9 mouse cellular contexts compared by ENCODE assay signal in genomic region chr2:38781945-38782720, GRCm38 (mm10).
A peak's percentile ranks its signal among the peaks of the same experiment; 100 is the strongest.
DNase-seq lines count a peak whose midpoint lies in the region; ATAC-seq and TF ChIP-seq lines count a peak whose summit lies in the region.
"Had no signal": no experiment of that assay in that cellular context is flagged by ENCODE, and none has a peak within 500 bp of the region (broad histone marks: within the 10 kb centered on the region; RNA-seq: fewer than 3 reads in every experiment).

No protein-coding gene starts in this region.

- peak; percentile 47 for DNase-seq in kidney, postnatal 0 days (ENCODE audit: low spot score)
- peak; percentile 89 for DNase-seq in embryo, embryonic 10 days (ENCODE audit: low spot score)
- no peak for DNase-seq in hindbrain, embryonic 14.5 days (ENCODE audit: low spot score)
- peak; percentile 56 for DNase-seq in neural tube, embryonic 11.5 days (ENCODE audit: low spot score)
- no peak for DNase-seq in right cerebral cortex, adult 18-20 months

- WGBS in kidney, postnatal 0 days: 24% methylated on average over 6 of the region's 6 CpGs
- 19% methylated on average over 6 of the region's 6 CpGs for WGBS in kidney, embryonic 16.5 days
- whole genome bisulfite sequencing in hindbrain, embryonic 14.5 days: 7% methylated on average over 6 of the region's 6 CpGs
- 9% methylated on average over 6 of the region's 6 CpGs for WGBS in neural tube, embryonic 11.5 days

- no peak overlapping the region for H3K4me2 ChIP-seq in kidney, postnatal 0 days (ENCODE audit: low read length)
- no peak overlapping the region for H3K4me2 ChIP-seq in kidney, embryonic 16.5 days (replicated peaks; ENCODE audit: low read depth, low read length)
- peak overlapping the region; percentile 27 for H3K4me2 ChIP-seq in hindbrain, embryonic 14.5 days (replicated peaks)
- peak overlapping the region; percentile 8; the same call in 1 of the 2 replicates for H3K4me2 ChIP-seq in neural tube, embryonic 11.5 days (ENCODE audit: low read depth)

- ATAC-seq in kidney, postnatal 0 days (replicated peaks; ENCODE audit: low FRiP score, low read depth): no peak
- ATAC-seq in kidney, embryonic 16.5 days (ENCODE audit: low FRiP score, low TSS enrichment): no peak
- peak; percentile 34; the same call in 1 of the 2 replicates for ATAC-seq in hindbrain, embryonic 14.5 days (ENCODE audit: low FRiP score)
- ATAC-seq in neural tube, embryonic 11.5 days (ENCODE audit: insufficient read depth, low FRiP score, low TSS enrichment): peak; percentile 63; the same call in 1 of the 2 replicates
- ATAC-seq in inflammation-experienced regulatory T-cells, adult 6 months: no peak
- ATAC-seq: activated CD4-positive, CD25-positive, alpha-beta regulatory T cell, adult 4 months had no signal

- no peaks in the 10 kb centered on the region for H3K27me3 ChIP-seq in kidney, postnatal 0 days (ENCODE audit: insufficient read depth, low read length)
- no peaks in the 10 kb centered on the region for H3K27me3 ChIP-seq in kidney, embryonic 16.5 days (ENCODE audit: insufficient read depth, low read length)
- no peaks in the 10 kb centered on the region for H3K27me3 ChIP-seq in hindbrain, embryonic 14.5 days (ENCODE audit: control insufficient read depth, insufficient read depth, low read length)
- no peaks in the 10 kb centered on the region for H3K27me3 ChIP-seq in neural tube, embryonic 11.5 days (ENCODE audit: control insufficient read depth, insufficient read depth, low read length)

- no peak overlapping the region for H3K9ac ChIP-seq in kidney, postnatal 0 days (ENCODE audit: low read depth, low read length)
- H3K9ac ChIP-seq in kidney, embryonic 16.5 days (replicated peaks; ENCODE audit: low read length): no peak overlapping the region
- H3K9ac ChIP-seq in hindbrain, embryonic 14.5 days: no peak overlapping the region
- no peak overlapping the region for H3K9ac ChIP-seq in neural tube, embryonic 11.5 days (ENCODE audit: low read length)

- peaks cover 4% of the 10 kb centered on the region; the same call in 1 of the 2 replicates for H3K4me1 ChIP-seq in kidney, postnatal 0 days (replicated peaks; ENCODE audit: insufficient read depth, low read length)
- peaks cover 13% of the 10 kb centered on the region for H3K4me1 ChIP-seq in kidney, embryonic 16.5 days (ENCODE audit: insufficient read depth, low read length)
- H3K4me1 ChIP-seq in hindbrain, embryonic 14.5 days (replicated peaks; ENCODE audit: control insufficient read depth, insufficient read depth, low read length): peaks cover 15% of the 10 kb centered on the region
- H3K4me1 ChIP-seq in neural tube, embryonic 11.5 days (ENCODE audit: control insufficient read depth, insufficient read depth, low read length): peaks cover 16% of the 10 kb centered on the region

- TF ChIP-seq CTCF in kidney, postnatal 0 days (IDR thresholded peaks at IDR 0.05; ENCODE audit: low read depth): no peak

- no peak overlapping the region for H3K27ac ChIP-seq in kidney, postnatal 0 days
- no peak overlapping the region for H3K27ac ChIP-seq in kidney, embryonic 16.5 days (ENCODE audit: low read length)
- peak overlapping the region; percentile 18; the same call in 1 of the 2 replicates for H3K27ac ChIP-seq in hindbrain, embryonic 14.5 days
- peak overlapping the region; percentile 57 for H3K27ac ChIP-seq in neural tube, embryonic 11.5 days (ENCODE audit: low read depth, low read length)
- H3K27ac ChIP-seq: layer of hippocampus, adult 2 months had no signal

- H3K36me3 ChIP-seq in kidney, postnatal 0 days (ENCODE audit: insufficient read depth, low read length): no peaks in the 10 kb centered on the region
- no peaks in the 10 kb centered on the region for H3K36me3 ChIP-seq in kidney, embryonic 16.5 days (ENCODE audit: insufficient read depth, low read length)
- no peaks in the 10 kb centered on the region for H3K36me3 ChIP-seq in hindbrain, embryonic 14.5 days (replicated peaks; ENCODE audit: control insufficient read depth, insufficient read depth)
- H3K36me3 ChIP-seq in neural tube, embryonic 11.5 days (ENCODE audit: control insufficient read depth, insufficient read depth, low read length): no peaks in the 10 kb centered on the region

- no peak overlapping the region for H3K4me3 ChIP-seq in kidney, postnatal 0 days (replicated peaks; ENCODE audit: low read depth, low read length)
- no peak overlapping the region for H3K4me3 ChIP-seq in kidney, embryonic 16.5 days (ENCODE audit: low read length)
- no peak overlapping the region for H3K4me3 ChIP-seq in hindbrain, embryonic 14.5 days (replicated peaks; ENCODE audit: low read length)
- H3K4me3 ChIP-seq in neural tube, embryonic 11.5 days (ENCODE audit: low read depth, low read length): no peak overlapping the region
- H3K4me3 ChIP-seq: layer of hippocampus, adult 2 months had no signal

- no peaks in the 10 kb centered on the region for H3K9me3 ChIP-seq in kidney, postnatal 0 days (replicated peaks; ENCODE audit: low read length)
- no peaks in the 10 kb centered on the region for H3K9me3 ChIP-seq in kidney, embryonic 16.5 days (ENCODE audit: low read length)
- H3K9me3 ChIP-seq in hindbrain, embryonic 14.5 days (ENCODE audit: control insufficient read depth, low read length): no peaks in the 10 kb centered on the region
- H3K9me3 ChIP-seq in neural tube, embryonic 11.5 days (ENCODE audit: control insufficient read depth, low read length): no peaks in the 10 kb centered on the region

Comparison
In these comparisons a context has a peak if more than half of its experiments do, and no peak if none do; other contexts are left out.
1. ATAC-seq: peak in hindbrain, embryonic 14.5 days (single experiment) and neural tube, embryonic 11.5 days (single experiment); none in kidney, postnatal 0 days (single experiment), kidney, embryonic 16.5 days (single experiment) and inflammation-experienced regulatory T-cells, adult 6 months (single experiment).
2. DNase-seq: peak in kidney, postnatal 0 days (single experiment), embryo, embryonic 10 days (single experiment) and neural tube, embryonic 11.5 days (single experiment); none in hindbrain, embryonic 14.5 days (single experiment) and right cerebral cortex, adult 18-20 months (single experiment).
3. H3K27ac ChIP-seq: peak in hindbrain, embryonic 14.5 days (single experiment) and neural tube, embryonic 11.5 days (single experiment); none in kidney, postnatal 0 days (single experiment) and kidney, embryonic 16.5 days (single experiment).
4. H3K4me2 ChIP-seq: peak in hindbrain, embryonic 14.5 days (single experiment) and neural tube, embryonic 11.5 days (single experiment); none in kidney, postnatal 0 days (single experiment) and kidney, embryonic 16.5 days (single experiment).